Mouse (Mus musculus) kidney, adult 2 months (tissue): Measurements from ENCODE around the gene Cd320.

Experiments
- CTCF ChIP-seq: fragments of 200-500 bp; conservative IDR thresholded peaks from 2 replicates; pipeline ENCODE4 v1.5.1; 2011; ENCODE audit warnings: low read depth, mild to moderate bottlenecking, control low read depth, low read length, moderate library complexity, mixed read lengths; ENCODE audit not compliant: insufficient read depth, insufficient read length
- POLR2A ChIP-seq: fragments of 200-500 bp; IDR thresholded peaks from one replicate; pipeline ENCODE4 v1.6.1; 2011; ENCODE audit warnings: low read depth, low read length, control low read depth

- TF ChIP-seq CTCF (no peak), POLR2A (no peak)
Observed at GRCm38 (mm10) chr17:33807181-33807888, 35.6 kb upstream of the Cd320 start.
